Mouse (Mus musculus) kidney, adult 8-10 months (tissue): ENCODE data around the gene Sfxn2.

Experiments used
- DNase-seq, 2 experiments: peaks; one replicate each; pipeline ENCODE4 v3.0.0; 2022

The Sfxn2 gene

GRCm38 (mm10) chr19:46600371-46600770 is 27.2 kb downstream of the Sfxn2 start:
- no peak for DNase-seq

GRCm38 (mm10) chr19:46601491-46601890 is 28.3 kb downstream of the Sfxn2 start:
- DNase-seq, result peak; percentile 57 to 71

GRCm38 (mm10) chr19:46602406-46602805 is 29.2 kb downstream of the Sfxn2 start:
- no peak for DNase-seq

GRCm38 (mm10) chr19:46606718-46607117 is 33.6 kb downstream of the Sfxn2 start:
- no peak for DNase-seq

- DNase-seq, result no peak
These were observed 34.3 kb downstream of the Sfxn2 start for GRCm38 (mm10) chr19:46607424-46607823.

GRCm38 (mm10) chr19:46608158-46608557 is 35.0 kb downstream of the Sfxn2 start:
- DNase-seq, result no peak

- DNase-seq, result no peak
These were observed 43.2 kb downstream of the Sfxn2 start for GRCm38 (mm10) chr19:46616378-46616777.

- DNase-seq, result no peak
These were observed 44.2 kb downstream of the Sfxn2 start for GRCm38 (mm10) chr19:46617361-46617760.

- no peak for DNase-seq
These were observed 45.2 kb downstream of the Sfxn2 start for GRCm38 (mm10) chr19:46618322-46618721.

- DNase-seq, result no peak
These were observed 45.8 kb downstream of the Sfxn2 start for GRCm38 (mm10) chr19:46619001-46619400.

- no peak for DNase-seq
These were observed 46.4 kb downstream of the Sfxn2 start for GRCm38 (mm10) chr19:46619518-46619917.

- no peak for DNase-seq
These were observed 47.0 kb downstream of the Sfxn2 start for GRCm38 (mm10) chr19:46620016-46620808.

GRCm38 (mm10) chr19:46621236-46622183 is 48.3 kb downstream of the Sfxn2 start:
- DNase-seq, result no peak

GRCm38 (mm10) chr19:46622659-46623193 is 49.6 kb downstream of the Sfxn2 start:
- DNase-seq, result no peak

GRCm38 (mm10) chr19:46623194-46623667 is 50.1 kb downstream of the Sfxn2 start:
- no peak for DNase-seq

- DNase-seq, result no peak
These were observed 50.9 kb downstream of the Sfxn2 start for GRCm38 (mm10) chr19:46623790-46624772.

GRCm38 (mm10) chr19:46625015-46625414 is 51.9 kb downstream of the Sfxn2 start:
- no peak for DNase-seq

- DNase-seq, result no peak
These were observed 52.4 kb downstream of the Sfxn2 start for GRCm38 (mm10) chr19:46625519-46625918.

GRCm38 (mm10) chr19:46628403-46628802 is 55.2 kb downstream of the Sfxn2 start:
- no peak for DNase-seq

- no peak for DNase-seq
These were observed 56.6 kb downstream of the Sfxn2 start for GRCm38 (mm10) chr19:46629807-46630206.

- DNase-seq, result no peak
These were observed 58.5 kb downstream of the Sfxn2 start for GRCm38 (mm10) chr19:46631637-46632036.

- DNase-seq, result no peak
These were observed 62.6 kb downstream of the Sfxn2 start for GRCm38 (mm10) chr19:46635766-46636165.
